In genomic region chr5:134272761-134273160, GRCm38 (mm10) we compare ENCODE assay signal across 21 mouse cellular contexts. TPM values are rescaled to one million over a fixed set of nuclear protein-coding genes. Genes with fewer than 3 reads are reported as not detected.
DNase-seq lines count a peak whose midpoint lies in the region; ATAC-seq and TF ChIP-seq lines count a peak whose summit lies in the region.
"Had no signal": no experiment of that assay in that cellular context is flagged by ENCODE, and none has a peak within 500 bp of the region (broad histone marks: within the 10 kb centered on the region; RNA-seq: fewer than 3 reads in every experiment).

No protein-coding gene starts in this region.

- no peak overlapping the region for H3K4me2 ChIP-seq in intestine, postnatal 0 days (replicated peaks; ENCODE audit: low read depth)
- H3K4me2 ChIP-seq in intestine, embryonic 15.5 days (replicated peaks): no peak overlapping the region
- H3K4me2 ChIP-seq: forebrain, embryonic 12.5 days; heart, embryonic 12.5 days; hindbrain, embryonic 14.5 days; liver, embryonic 11.5 days had no signal

- H3K4me1 ChIP-seq in intestine, postnatal 0 days (replicated peaks; ENCODE audit: control insufficient read depth, insufficient read depth, low read length): no peaks in the 10 kb centered on the region
- H3K4me1 ChIP-seq in intestine, embryonic 15.5 days (replicated peaks): no peaks in the 10 kb centered on the region
- H3K4me1 ChIP-seq: forebrain, embryonic 12.5 days; heart, embryonic 12.5 days had no signal

- H3K4me3 ChIP-seq in intestine, postnatal 0 days (ENCODE audit: low read depth, low read length): no peak overlapping the region
- H3K4me3 ChIP-seq in intestine, embryonic 15.5 days (replicated peaks): no peak overlapping the region
- H3K4me3 ChIP-seq: forebrain, embryonic 12.5 days; gastrocnemius, adult 2 months; heart, embryonic 12.5 days; left cerebral cortex, adult 2 months; megakaryocyte, embryonic 14.5 days had no signal

- peaks cover 88% of the 10 kb centered on the region for H3K36me3 ChIP-seq in intestine, postnatal 0 days (ENCODE audit: control insufficient read depth, insufficient read depth)
- H3K36me3 ChIP-seq in intestine, embryonic 15.5 days: peaks cover 47% of the 10 kb centered on the region

- H3K9ac ChIP-seq in intestine, postnatal 0 days (ENCODE audit: low read depth, low read length): no peak overlapping the region
- no peak overlapping the region for H3K9ac ChIP-seq in intestine, embryonic 15.5 days
- H3K9ac ChIP-seq: forebrain, embryonic 12.5 days; heart, embryonic 12.5 days; hindbrain, embryonic 14.5 days had no signal

- TF ChIP-seq CTCF in intestine, postnatal 0 days (IDR thresholded peaks at IDR 0.05; ENCODE audit: low read depth): no peak

- 0 out of 2 replicates have a peak overlapping the region, but pooled peaks have one; percentile 21 for H3K27ac ChIP-seq in intestine, postnatal 0 days (ENCODE audit: low read depth, low read length)
- no peak overlapping the region for H3K27ac ChIP-seq in intestine, embryonic 15.5 days
- H3K27ac ChIP-seq: forebrain, embryonic 12.5 days; gastrocnemius, adult 2 months; hindbrain, embryonic 14.5 days; left cerebral cortex, adult 2 months had no signal

- WGBS in intestine, postnatal 0 days: 84% methylated on average over 11 of the region's 11 CpGs
- WGBS in intestine, embryonic 15.5 days: 89% methylated on average over 11 of the region's 11 CpGs

- peak; percentile 66 for DNase-seq in thymus, postnatal 0 days (ENCODE audit: low spot score)
- no peak for DNase-seq in thymus, adult 18-20 months
- DNase-seq in kidney, postnatal 10 days: peak; percentile 43
- DNase-seq in left cerebral cortex, adult 9 months (ENCODE audit: low spot score in 2 of 2): no peak
- no peak for DNase-seq in gastrocnemius, postnatal 4 days (ENCODE audit: low spot score in 2 of 2)
- DNase-seq: adrenal gland, adult 2 months; cerebellum, adult 8-10 months; gastrocnemius, adult 2 months; heart, adult 11 months; lung, adult 18-20 months; lung, postnatal 14 days; retina, postnatal 1 day had no signal

- H3K9me3 ChIP-seq in intestine, postnatal 0 days (ENCODE audit: control insufficient read depth): no peaks in the 10 kb centered on the region
- H3K9me3 ChIP-seq in intestine, embryonic 15.5 days: no peaks in the 10 kb centered on the region
- H3K9me3 ChIP-seq: forebrain, embryonic 12.5 days; heart, embryonic 12.5 days; megakaryocyte, embryonic 14.5 days had no signal

- no peak for ATAC-seq in intestine, postnatal 0 days
- no peak for ATAC-seq in intestine, embryonic 15.5 days
- ATAC-seq: midbrain, embryonic 16.5 days had no signal

- H3K27me3 ChIP-seq in intestine, postnatal 0 days (replicated peaks; ENCODE audit: control insufficient read depth, insufficient read depth, low read length): no peaks in the 10 kb centered on the region
- H3K27me3 ChIP-seq in intestine, embryonic 15.5 days (replicated peaks): no peaks in the 10 kb centered on the region
- H3K27me3 ChIP-seq: forebrain, embryonic 12.5 days; heart, embryonic 12.5 days; megakaryocyte, embryonic 14.5 days had no signal

RNA-seq across cellular contexts. Expression of gene Gtf2i, which starts 41.8 kb away (rescaled TPM):
- 53.4 and 62.6 TPM in 2 replicates for polyA plus RNA-seq in intestine, postnatal 0 days (2015; fragmentation: Nextera tagmentation; extraction: Ambion mirVana)
- 125 and 137 TPM in 2 replicates for polyA plus RNA-seq in intestine, embryonic 15.5 days (2015; fragmentation: Nextera tagmentation; extraction: Ambion mirVana)
- polyA plus RNA-seq in thymus, postnatal 0 days (2015; fragmentation: Nextera tagmentation; extraction: Ambion mirVana): 124 and 130 TPM in 2 replicates
- 100 to 1,000 TPM; 167 to 182 TPM for total RNA-seq in gastrocnemius, postnatal 4 days (2021)

RNA-seq across cellular contexts. Expression of gene Ncf1, which starts 43.3 kb away (rescaled TPM):
- polyA plus RNA-seq in intestine, postnatal 0 days (2015; fragmentation: Nextera tagmentation; extraction: Ambion mirVana): 2.1 TPM in 2 replicates
- polyA plus RNA-seq in intestine, embryonic 15.5 days (2015; fragmentation: Nextera tagmentation; extraction: Ambion mirVana): 4.2 and 6.0 TPM in 2 replicates
- polyA plus RNA-seq in thymus, postnatal 0 days (2015; fragmentation: Nextera tagmentation; extraction: Ambion mirVana): 9.6 and 10.3 TPM in 2 replicates
- 1 to 10 TPM; 6.4 to 7.7 TPM for total RNA-seq in gastrocnemius, postnatal 4 days (2021)

Comparison
In these comparisons a context has a peak if more than half of its experiments do, and no peak if none do; other contexts are left out.
1. DNase-seq: peak in thymus, postnatal 0 days (single experiment) and kidney, postnatal 10 days (single experiment); none in thymus, adult 18-20 months (0 of 2), left cerebral cortex, adult 9 months (0 of 2) and gastrocnemius, postnatal 4 days (0 of 2).